17 mouse cellular contexts compared by ENCODE assay signal in the genomic region with DNA sequence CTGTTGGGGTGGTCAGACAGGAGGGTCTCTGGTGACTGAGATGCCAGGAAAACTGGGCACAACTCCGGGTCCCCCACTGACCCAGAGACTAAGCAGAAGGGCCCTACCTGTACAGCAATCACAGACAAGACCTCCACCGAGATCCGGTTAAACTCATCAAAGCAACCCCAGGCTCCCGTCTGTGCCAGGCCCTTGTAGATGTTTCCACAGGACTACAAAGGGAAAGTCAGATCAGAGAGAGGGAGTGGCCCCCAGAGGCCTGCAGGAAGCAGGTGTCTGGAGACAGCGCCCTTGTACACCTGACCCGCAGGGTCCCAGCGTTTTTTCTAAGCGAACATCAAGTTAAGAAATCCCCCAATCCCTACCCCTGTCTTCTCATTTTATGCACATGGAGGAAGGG. TPM values are rescaled to one million over a fixed set of nuclear protein-coding genes. Genes with fewer than 3 reads are reported as not detected.
DNase-seq lines count a peak whose midpoint lies in the region; ATAC-seq lines count a peak whose summit lies in the region.
"Had no signal": no experiment of that assay in that cellular context is flagged by ENCODE, and none has a peak within 500 bp of the region (broad histone marks: within the 10 kb centered on the region; RNA-seq: fewer than 3 reads in every experiment).

No protein-coding gene starts in this region.

- ATAC-seq in granulocyte monocyte progenitor cell, adult 5-6 weeks (replicated peaks; ENCODE audit: poor library complexity, severe bottlenecking): no peak
- ATAC-seq: forebrain, embryonic 15.5 days; hindbrain, postnatal 0 days; Patski had no signal

- peak; percentile 46 for DNase-seq in T-cell, adult 2 months (ENCODE audit: low spot score)
- peak; percentile 68 for DNase-seq in naive thymus-derived CD4-positive, alpha-beta T cell, adult 2 months (ENCODE audit: low read depth)
- peak; percentile 62 for DNase-seq in thymus, postnatal 14 days
- no peak for DNase-seq in lung, postnatal 36 days
- DNase-seq in testis, postnatal 14 days (ENCODE audit: low spot score): no peak
- DNase-seq: adrenal gland, adult 2 months; adrenal gland, postnatal 25 days; cerebellum, adult 8-10 months; cerebellum, postnatal 14 days; gastrocnemius, postnatal 36 days; heart, adult 18-20 months; heart, postnatal 10 days had no signal

RNA-seq across cellular contexts. Expression of gene Dnah17, which starts 44.5 kb away (rescaled TPM):
- total RNA-seq in granulocyte monocyte progenitor cell, adult 5-6 weeks (2014; fragmentation: Nextera tagmentation): 0.13 TPM in 1 of 2 replicates, not detected in the other
- not detected in 2 replicates for total RNA-seq in granulocyte monocyte progenitor cell, adult 5-6 weeks (2017)
- total RNA-seq: common myeloid progenitor, adult 5-6 weeks; hindbrain, postnatal 0 days had no signal

Comparison
In these comparisons a context has a peak if more than half of its experiments do, and no peak if none do; other contexts are left out.
1. DNase-seq: peak in T-cell, adult 2 months (single experiment), naive thymus-derived CD4-positive, alpha-beta T cell, adult 2 months (single experiment) and thymus, postnatal 14 days (single experiment); none in lung, postnatal 36 days (single experiment) and testis, postnatal 14 days (single experiment).